Mouse (Mus musculus) E14TG2a.4 (cell line): ENCODE results near the gene Tlk2.

ENCODE experiments used
- CTCF ChIP-seq: conservative IDR thresholded peaks from 2 replicates; pipeline ENCODE4 v1.5.1; 2014; ENCODE audit warnings: low read length
- POU5F1 ChIP-seq: IDR thresholded peaks from 2 replicates; pipeline ENCODE4 v1.6.1; 2014; ENCODE audit warnings: low read length, borderline replicate concordance

DNA sequence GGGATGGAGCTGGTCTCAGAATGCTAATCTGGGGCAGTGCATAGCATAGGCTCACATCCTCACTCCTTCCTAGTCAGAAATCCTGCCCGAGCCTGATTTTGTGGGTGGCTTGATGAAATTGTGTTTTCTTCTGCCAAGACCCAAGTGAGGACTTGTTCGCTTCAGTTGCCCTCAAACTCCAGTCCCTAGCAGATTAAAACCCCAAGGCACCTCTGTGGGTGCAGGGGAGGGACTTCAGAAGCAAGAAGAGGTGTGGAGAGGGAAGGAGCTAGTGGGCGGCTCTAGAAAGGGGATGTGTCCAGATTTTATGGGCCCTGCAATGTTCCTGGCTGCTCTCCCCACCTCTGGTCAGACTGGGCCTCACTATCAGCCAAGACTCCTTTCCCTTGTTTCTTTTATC is 152.5 kb downstream of the Tlk2 start:
- TF ChIP-seq POU5F1 (no peak), CTCF (no peak)
